ENCODE assay signal across 9 mouse cellular contexts in the genomic region with DNA sequence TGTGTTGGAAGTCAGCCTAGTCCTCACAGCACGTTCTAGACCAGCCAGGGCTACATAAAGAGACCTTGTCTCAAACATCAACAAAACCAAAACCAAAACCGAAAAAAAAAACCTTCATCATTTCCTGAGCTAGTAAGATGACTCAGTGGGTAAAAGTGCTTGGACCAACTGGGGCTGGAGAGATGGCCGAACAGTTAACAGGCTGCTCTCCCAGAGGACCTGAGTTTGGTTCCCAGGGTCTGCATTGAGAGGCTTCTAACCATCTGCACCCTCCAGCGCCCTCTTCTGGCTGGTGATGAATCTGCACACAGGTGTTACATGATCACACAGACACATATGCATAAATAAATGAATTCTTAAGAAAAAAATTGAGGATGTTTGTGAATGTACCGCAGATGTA. TPM values are rescaled to one million over a fixed set of nuclear protein-coding genes. Genes with fewer than 3 reads are reported as not detected.
DNase-seq lines count a peak whose midpoint lies in the region; TF ChIP-seq lines count a peak whose summit lies in the region.
"Had no signal": no experiment of that assay in that cellular context is flagged by ENCODE, and none has a peak within 500 bp of the region (broad histone marks: within the 10 kb centered on the region; RNA-seq: fewer than 3 reads in every experiment).

No protein-coding gene starts in this region.

- intact Hi-C loops in heart, adult 2 months (cut with DNase I) = no loop called here
- intact Hi-C loops in heart, postnatal 10 days (cut with DNase I) = no loop called here
- intact Hi-C loops in heart, postnatal 36 days (cut with DNase I) = no loop called here

- H3K27ac ChIP-seq in heart, adult 2 months = no peak overlapping the region

- H3K79me2 ChIP-seq in heart, adult 2 months (replicated peaks; ENCODE audit: control insufficient read depth, insufficient read depth, low read length) = no peaks in the 10 kb centered on the region

- H3K27me3 ChIP-seq in heart, adult 2 months (ENCODE audit: control insufficient read depth, insufficient read depth, low read length) = no peaks in the 10 kb centered on the region
- no peaks in the 10 kb centered on the region for H3K27me3 ChIP-seq in megakaryocyte, embryonic 14.5 days (replicated peaks)

- H3K4me1 ChIP-seq in heart, adult 2 months (ENCODE audit: control insufficient read depth, insufficient read depth, low read length) = no peaks in the 10 kb centered on the region
- peaks cover 95% of the 10 kb centered on the region for H3K4me1 ChIP-seq in megakaryocyte, embryonic 14.5 days

- no peak overlapping the region for H3K9ac ChIP-seq in heart, adult 2 months (ENCODE audit: low read depth, low read length)

- no peaks in the 10 kb centered on the region for H3K36me3 ChIP-seq in heart, adult 2 months (ENCODE audit: control insufficient read depth, insufficient read depth, low read length)
- H3K36me3 ChIP-seq in megakaryocyte, embryonic 14.5 days (replicated peaks; ENCODE audit: low read length) = peaks cover 93% of the 10 kb centered on the region

- DNase-seq in heart, adult 2 months = no peak
- DNase-seq in heart, postnatal 10 days = no peak
- DNase-seq in B cell, adult 2 months = peak; percentile 69 to 71
- DNase-seq in ZHBTc4 (ENCODE audit: low read depth, low spot score) = peak; percentile 87
- no peak for DNase-seq in right cerebral cortex, postnatal 4 days
- DNase-seq in heart, postnatal 36 days = no peak
- no peak for DNase-seq in urinary bladder, postnatal 36 days (ENCODE audit: low spot score in 2 of 2)
- DNase-seq: adrenal gland, postnatal 25 days had no signal

- no peak overlapping the region for H3K4me3 ChIP-seq in heart, adult 2 months
- peak overlapping the region; percentile 78 for H3K4me3 ChIP-seq in megakaryocyte, embryonic 14.5 days (replicated peaks)

- no peak for TF ChIP-seq EP300 in heart, adult 2 months (IDR thresholded peaks at IDR 0.05; ENCODE audit: insufficient read depth, low read depth, low read length)

- TF ChIP-seq CTCF in heart, adult 2 months (IDR thresholded peaks at IDR 0.05) = peak; percentile 47

- TF ChIP-seq POLR2A in heart, adult 2 months (IDR thresholded peaks at IDR 0.05; ENCODE audit: insufficient read depth, low read depth, low read length) = no peak

- no peaks in the 10 kb centered on the region for H3K9me3 ChIP-seq in megakaryocyte, embryonic 14.5 days

- 47% methylated on average over 5 of the region's 5 CpGs for WGBS in heart, adult 2 months

RNA-seq across cellular contexts. Expression of a gene that starts 6.3 kb away (rescaled TPM):
- 1 to 10 TPM in 1 of 2 experiments, under 1 TPM in 1; 0.55 to 1.5 TPM for total RNA-seq in heart, adult 2 months (2021)
- 1.1 and 1.7 TPM in 2 replicates for polyA plus RNA-seq in heart, adult 2 months (2012; rRNA removed)
- total RNA-seq in heart, postnatal 10 days (2021) = 1 to 10 TPM in 1 of 2 experiments, under 1 TPM in 1; 0.52 to 1.0 TPM
- polyA plus RNA-seq in megakaryocyte, embryonic 14.5 days (2012; ENCODE audit: insufficient read depth, low replicate concordance) = 221 and 384 TPM in 2 replicates
- under 1 TPM; 0.41 to 0.42 TPM for total RNA-seq in heart, postnatal 36 days (2021)

RNA-seq across cellular contexts. Expression of a gene that starts 15.3 kb away (rescaled TPM):
- 100 to 1,000 TPM in 1 of 2 experiments, 10 to 100 TPM in 1; 91.0 to 108 TPM for total RNA-seq in heart, adult 2 months (2021)
- 151 and 176 TPM in 2 replicates for polyA plus RNA-seq in heart, adult 2 months (2012; rRNA removed)
- total RNA-seq in heart, postnatal 10 days (2021) = 10 to 100 TPM; 96.6 to 99.5 TPM
- 842 and 1,717 TPM in 2 replicates for polyA plus RNA-seq in megakaryocyte, embryonic 14.5 days (2012; ENCODE audit: insufficient read depth, low replicate concordance)
- 100 to 1,000 TPM in 1 of 2 experiments, 10 to 100 TPM in 1; 97.0 to 106 TPM for total RNA-seq in heart, postnatal 36 days (2021)

RNA-seq across cellular contexts. Expression of a gene that starts 41.4 kb away (rescaled TPM):
- 1 to 10 TPM; 7.1 to 7.9 TPM for total RNA-seq in heart, adult 2 months (2021)
- polyA plus RNA-seq in heart, adult 2 months (2012; rRNA removed) = 16.5 and 20.4 TPM in 2 replicates
- total RNA-seq in heart, postnatal 10 days (2021) = 10 to 100 TPM; 16.3 to 17.0 TPM
- 18.8 and 53.4 TPM in 2 replicates for polyA plus RNA-seq in megakaryocyte, embryonic 14.5 days (2012; ENCODE audit: insufficient read depth, low replicate concordance)
- 1 to 10 TPM; 8.0 to 8.4 TPM for total RNA-seq in heart, postnatal 36 days (2021)

RNA-seq across cellular contexts. Expression of a gene that starts 43.7 kb away (rescaled TPM):
- total RNA-seq in heart, adult 2 months (2021) = 100 to 1,000 TPM; 105 to 128 TPM
- polyA plus RNA-seq in heart, adult 2 months (2012; rRNA removed) = 67.5 and 82.1 TPM in 2 replicates
- 100 to 1,000 TPM; 338 to 393 TPM for total RNA-seq in heart, postnatal 10 days (2021)
- polyA plus RNA-seq in megakaryocyte, embryonic 14.5 days (2012; ENCODE audit: insufficient read depth, low replicate concordance) = 819 and 908 TPM in 2 replicates
- total RNA-seq in heart, postnatal 36 days (2021) = 100 to 1,000 TPM; 136 to 158 TPM

RNA-seq across cellular contexts. Expression of a gene that starts 55.5 kb away (rescaled TPM):
- total RNA-seq in heart, adult 2 months (2021) = 10 to 100 TPM; 23.1 to 28.2 TPM
- 23.7 and 29.5 TPM in 2 replicates for polyA plus RNA-seq in heart, adult 2 months (2012; rRNA removed)
- 10 to 100 TPM; 43.3 to 49.7 TPM for total RNA-seq in heart, postnatal 10 days (2021)
- polyA plus RNA-seq in megakaryocyte, embryonic 14.5 days (2012; ENCODE audit: insufficient read depth, low replicate concordance) = 6.9 and 23.5 TPM in 2 replicates
- 10 to 100 TPM; 25.2 to 34.2 TPM for total RNA-seq in heart, postnatal 36 days (2021)

Comparison
In these comparisons a context has a peak if more than half of its experiments do, and no peak if none do; other contexts are left out.
1. DNase-seq: peak in B cell, adult 2 months (2 of 2) and ZHBTc4 (single experiment); none in heart, adult 2 months (0 of 2), heart, postnatal 10 days (0 of 2), right cerebral cortex, postnatal 4 days (single experiment), heart, postnatal 36 days (0 of 2) and urinary bladder, postnatal 36 days (0 of 2).